Mouse (Mus musculus) liver, embryonic 15.5 days (tissue): ENCODE measurements around the gene Amdhd1. TPM values are rescaled to one million over a fixed set of nuclear protein-coding genes. Genes with fewer than 3 reads are reported as not detected.
A peak's percentile ranks its signal among the peaks of the same experiment; 100 is the strongest.

Experiments used
- ATAC-seq: fragments of 200-750 bp; cut with Nextera tagmentation; 2 replicates; pipeline ENCODE4 v1.8.0; 2017; ENCODE audit warnings: moderate number of reproducible peaks, mild to moderate bottlenecking, moderate library complexity; ENCODE audit not compliant: insufficient read depth
- H3K27ac ChIP-seq: fragments of 300-500 bp; sonication (generic); replicated peaks from 2 replicates; pipeline ENCODE4 v1.5.1; 2015; ENCODE audit warnings: mild to moderate bottlenecking, inconsistent platforms
- H3K27me3 ChIP-seq: fragments of 300-500 bp; sonication (generic); 2 replicates; pipeline ENCODE4 v1.6.1; 2015; ENCODE audit warnings: mild to moderate bottlenecking, inconsistent platforms
- H3K36me3 ChIP-seq: fragments of 300-500 bp; sonication (generic); replicated peaks from 2 replicates; pipeline ENCODE4 v1.6.1; 2015; ENCODE audit warnings: moderate library complexity, mild to moderate bottlenecking, inconsistent platforms
- H3K4me1 ChIP-seq: fragments of 300-500 bp; sonication (generic); replicated peaks from 2 replicates; pipeline ENCODE4 v1.6.1; 2015; ENCODE audit warnings: inconsistent platforms
- H3K4me2 ChIP-seq: fragments of 300-500 bp; sonication (generic); 2 replicates; pipeline ENCODE4 v1.6.1; 2015; ENCODE audit warnings: moderate library complexity, mild to moderate bottlenecking, inconsistent platforms
- H3K4me3 ChIP-seq: fragments of 300-500 bp; sonication (generic); replicated peaks from 2 replicates; pipeline ENCODE4 v1.5.1; 2015; ENCODE audit warnings: mild to moderate bottlenecking, inconsistent platforms
- H3K9ac ChIP-seq: fragments of 300-500 bp; sonication (generic); 2 replicates; pipeline ENCODE4 v1.6.1; 2015; ENCODE audit warnings: moderate library complexity, mild to moderate bottlenecking, inconsistent platforms
- H3K9me3 ChIP-seq: fragments of 300-500 bp; sonication (generic); replicated peaks from 2 replicates; pipeline ENCODE4 v1.6.1; 2016; ENCODE audit warnings: inconsistent platforms
- WGBS: fragments of 180-500 bp; shearing (Covaris S2); methylation state at CpG from one replicate; pipeline ENCODE4 v1.1.7; 2015; ENCODE audit warnings: mixed read lengths; ENCODE audit not compliant: insufficient replicate concordance; 5-methylcytosine and 5-hydroxymethylcytosine counted together
- polyA plus RNA-seq: library from polyadenylated mRNA; unstranded; fragments of >200 nt; fragmentation: Nextera tagmentation; extraction: Ambion mirVana; gene quantifications from 2 replicates; pipeline ENCODE4 v1.2.1, GENCODE M21; 2015

The Amdhd1 gene
- polyA plus RNA-seq, 1 experiment from 2014 or later, result 15.6 TPM

- Histone ChIP-seq H3K4me1 (no peaks in the 10 kb centered on the region), H3K9ac (no peak overlapping the region), H3K4me3 (no peak overlapping the region), H3K27me3 (no peaks in the 10 kb centered on the region), H3K4me2 (no peak overlapping the region), H3K27ac (no peak overlapping the region), H3K9me3 (no peaks in the 10 kb centered on the region), H3K36me3 (no peaks in the 10 kb centered on the region)
- 64% methylated on average over 15 of the region's 15 CpGs for WGBS
- ATAC-seq, result no peak
Measured at GRCm38 (mm10) chr10:93509532-93510153, 30.2 kb downstream of the Amdhd1 start.

- ATAC-seq, result no peak
- H3K4me2 ChIP-seq, result no peak overlapping the region
- H3K9ac ChIP-seq, result no peak overlapping the region
- no peaks in the 10 kb centered on the region for H3K9me3 ChIP-seq
- H3K27me3 ChIP-seq, result no peaks in the 10 kb centered on the region
- WGBS, result 69% methylated on average over 7 of the region's 7 CpGs
- H3K4me3 ChIP-seq, result no peak overlapping the region
- H3K36me3 ChIP-seq, result no peaks in the 10 kb centered on the region
- H3K27ac ChIP-seq, result no peak overlapping the region
- H3K4me1 ChIP-seq, result no peaks in the 10 kb centered on the region
Measured at GRCm38 (mm10) chr10:93508383-93508970, 31.4 kb downstream of the Amdhd1 start.

GRCm38 (mm10) chr10:93501346-93501745, 38.5 kb downstream of the Amdhd1 start:
- H3K4me3 ChIP-seq, result no peak overlapping the region
- no peak overlapping the region for H3K9ac ChIP-seq
- no peaks in the 10 kb centered on the region for H3K9me3 ChIP-seq
- H3K27ac ChIP-seq, result no peak overlapping the region
- 70% methylated on average over 10 of the region's 10 CpGs for WGBS
- H3K4me2 ChIP-seq, result no peak overlapping the region
- no peaks in the 10 kb centered on the region for H3K27me3 ChIP-seq
- no peaks in the 10 kb centered on the region for H3K36me3 ChIP-seq
- no peaks in the 10 kb centered on the region for H3K4me1 ChIP-seq
- no peak for ATAC-seq

GRCm38 (mm10) chr10:93500864-93501263, 39.0 kb downstream of the Amdhd1 start:
- H3K9me3 ChIP-seq, result no peaks in the 10 kb centered on the region
- H3K9ac ChIP-seq, result no peak overlapping the region
- no peaks in the 10 kb centered on the region for H3K27me3 ChIP-seq
- H3K27ac ChIP-seq, result no peak overlapping the region
- no peak overlapping the region for H3K4me2 ChIP-seq
- ATAC-seq, result no peak
- 49% methylated on average over 10 of the region's 10 CpGs for WGBS
- no peaks in the 10 kb centered on the region for H3K36me3 ChIP-seq
- no peaks in the 10 kb centered on the region for H3K4me1 ChIP-seq
- no peak overlapping the region for H3K4me3 ChIP-seq

- Histone ChIP-seq H3K4me1 (peaks cover 25% of the 10 kb centered on the region), H3K4me3 (no peak overlapping the region), H3K4me2 (no peak overlapping the region), H3K27me3 (no peaks in the 10 kb centered on the region), H3K36me3 (0 out of 2 replicates have a peak, but pooled peaks cover under 1% of the 10 kb centered on the region), H3K9ac (no peak overlapping the region), H3K27ac (no peak overlapping the region), H3K9me3 (no peaks in the 10 kb centered on the region)
- 59% methylated on average over 4 of the region's 4 CpGs for WGBS
- no peak for ATAC-seq
Measured at GRCm38 (mm10) chr10:93490451-93490850, 49.4 kb downstream of the Amdhd1 start.

- peak overlapping the region; percentile 72 for H3K27ac ChIP-seq
- H3K4me3 ChIP-seq, result no peak overlapping the region
- H3K9ac ChIP-seq, result no peak overlapping the region
- peak; percentile 49 for ATAC-seq
- H3K4me2 ChIP-seq, result peak overlapping the region; percentile 21
- H3K27me3 ChIP-seq, result no peaks in the 10 kb centered on the region
- H3K36me3 ChIP-seq, result peaks cover 12% of the 10 kb centered on the region; the same call in 1 of the 2 replicates
- H3K4me1 ChIP-seq, result peaks cover 25% of the 10 kb centered on the region
- 59% methylated on average over 6 of the region's 6 CpGs for WGBS
- H3K9me3 ChIP-seq, result no peaks in the 10 kb centered on the region
Measured at GRCm38 (mm10) chr10:93488828-93489226, 51.0 kb downstream of the Amdhd1 start.

GRCm38 (mm10) chr10:93488066-93488827, 51.6 kb downstream of the Amdhd1 start, which contains the start of gene Hal:
Gene Hal (plus strand): TSS chr10:93488768.
- no peak within 1 kb of the TSS for H3K4me3 ChIP-seq
- no peak within 1 kb of the TSS for H3K9ac ChIP-seq
- H3K4me2 ChIP-seq, result peak within 1 kb of the TSS; percentile 21
- ATAC-seq, result peak; percentile 63
- peaks cover 25% of the 10 kb centered on the region for H3K4me1 ChIP-seq
- peaks cover 18% of the 10 kb centered on the region for H3K36me3 ChIP-seq
- no peaks in the 10 kb centered on the region for H3K9me3 ChIP-seq
- peak within 1 kb of the TSS; percentile 72 for H3K27ac ChIP-seq
- WGBS, result 53% methylated on average over 17 of the region's 17 CpGs
- H3K27me3 ChIP-seq, result no peaks in the 10 kb centered on the region

GRCm38 (mm10) chr10:93486622-93487021, 53.2 kb downstream of the Amdhd1 start:
- peaks cover 33% of the 10 kb centered on the region for H3K36me3 ChIP-seq
- H3K4me1 ChIP-seq, result peaks cover 25% of the 10 kb centered on the region
- ATAC-seq, result no peak
- H3K4me3 ChIP-seq, result no peak overlapping the region
- no peak overlapping the region for H3K9ac ChIP-seq
- WGBS, result 24% methylated on average over 4 of the region's 4 CpGs
- no peak overlapping the region for H3K4me2 ChIP-seq
- no peaks in the 10 kb centered on the region for H3K27me3 ChIP-seq
- H3K9me3 ChIP-seq, result no peaks in the 10 kb centered on the region
- no peak overlapping the region for H3K27ac ChIP-seq

GRCm38 (mm10) chr10:93485055-93485691, 54.7 kb downstream of the Amdhd1 start:
- peak; percentile 45 for ATAC-seq
- Histone ChIP-seq H3K4me2 (no peak overlapping the region), H3K36me3 (peaks cover 48% of the 10 kb centered on the region), H3K27ac (no peak overlapping the region), H3K4me3 (no peak overlapping the region), H3K27me3 (no peaks in the 10 kb centered on the region), H3K4me1 (peaks cover 25% of the 10 kb centered on the region), H3K9ac (no peak overlapping the region), H3K9me3 (no peaks in the 10 kb centered on the region)
- 68% methylated on average over 8 of the region's 8 CpGs for WGBS

- Histone ChIP-seq H3K27ac (no peak overlapping the region), H3K4me3 (no peak overlapping the region), H3K9ac (no peak overlapping the region), H3K4me1 (peaks cover 25% of the 10 kb centered on the region), H3K27me3 (no peaks in the 10 kb centered on the region), H3K36me3 (peaks cover 54% of the 10 kb centered on the region), H3K4me2 (no peak overlapping the region), H3K9me3 (no peaks in the 10 kb centered on the region)
- WGBS, result 79% methylated on average over 8 of the region's 8 CpGs
- ATAC-seq, result no peak
Measured at GRCm38 (mm10) chr10:93484511-93484910, 55.3 kb downstream of the Amdhd1 start.
